Mouse (Mus musculus) ES-Bruce4 (cell line): ENCODE results near the gene Rxra.

Experiments
- CTCF ChIP-seq: IDR thresholded peaks from one replicate; pipeline ENCODE4 v1.8.1; 2011; ENCODE audit warnings: low read depth, low read length
- EP300 ChIP-seq: IDR thresholded peaks from 2 replicates; pipeline ENCODE4 v1.6.1; 2011; ENCODE audit warnings: low read depth, low read length; ENCODE audit not compliant: insufficient read depth

GRCm38 (mm10) chr2:27801041-27801440, 124.8 kb downstream of the Rxra start:
- no peak for TF ChIP-seq EP300
- no peak for TF ChIP-seq CTCF
